Mouse (Mus musculus) spleen, postnatal 10 days (tissue): ENCODE results near the gene Pex5.

Source experiments
- DNase-seq, 2 experiments: peaks; one replicate each; pipeline ENCODE4 v3.0.0; 2021 to 2022; ENCODE audit warnings: low spot score in 2 of 2

The Pex5 gene

GRCm38 (mm10) chr6:124414927-124415325 lies at the start of gene Pex5:
TSS of gene Pex5 (minus strand) at chr6:124415067.
- DNase-seq = peak; percentile 91 to 96

GRCm38 (mm10) chr6:124463881-124464291 lies 49.0 kb upstream of the Pex5 start:
- DNase-seq = no peak

GRCm38 (mm10) chr6:124459388-124459787 lies 44.5 kb upstream of the Pex5 start:
- no peak for DNase-seq

GRCm38 (mm10) chr6:124458505-124458904 lies 43.6 kb upstream of the Pex5 start:
- DNase-seq = no peak

DNA sequence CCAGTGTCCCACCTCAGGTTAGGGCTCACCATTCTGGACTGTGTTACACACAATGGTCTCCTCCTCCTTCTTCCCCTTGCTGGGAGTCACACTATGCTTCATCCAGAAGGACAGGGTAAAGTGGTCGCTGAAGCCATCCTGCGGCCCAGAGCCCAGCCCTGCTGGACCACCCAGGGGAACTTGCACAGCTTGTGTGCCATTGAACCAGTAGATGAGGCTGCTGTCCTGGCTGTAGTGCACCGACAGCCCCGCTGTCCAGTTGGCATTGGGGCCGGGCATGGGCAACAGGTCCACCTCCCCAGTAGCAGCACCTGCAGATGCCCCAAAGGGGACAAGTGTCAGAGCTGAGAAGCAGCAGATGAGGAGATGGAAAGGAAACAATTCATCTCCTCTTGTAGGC lies 43.0 kb upstream of the Pex5 start:
- DNase-seq = no peak

GRCm38 (mm10) chr6:124456243-124456642 lies 41.4 kb upstream of the Pex5 start:
- DNase-seq = no peak

DNA sequence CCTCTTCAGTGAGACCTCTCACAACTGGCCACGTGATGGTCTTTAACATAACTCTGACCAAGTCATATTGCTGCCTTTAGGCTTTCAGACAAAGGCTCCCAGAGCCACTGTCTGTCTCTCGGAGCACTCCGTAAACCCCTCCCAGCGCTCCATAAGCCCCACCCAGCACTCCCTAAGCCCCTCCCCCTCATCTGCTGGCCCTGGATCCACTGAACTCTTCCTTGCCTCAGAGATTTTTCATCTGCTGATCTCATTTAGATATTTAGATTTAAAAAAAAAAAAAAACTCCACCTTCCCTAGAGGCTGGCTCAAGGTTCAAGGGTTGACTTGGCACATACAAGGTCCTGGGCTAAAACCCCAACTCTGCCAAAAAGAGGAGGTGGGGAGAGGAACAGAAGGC lies 38.9 kb upstream of the Pex5 start:
- no peak for DNase-seq

- no peak for DNase-seq
These were observed 37.1 kb upstream of the Pex5 start for GRCm38 (mm10) chr6:124451995-124452394.

- no peak for DNase-seq
These were observed 35.0 kb upstream of the Pex5 start for GRCm38 (mm10) chr6:124449668-124450383.

DNA sequence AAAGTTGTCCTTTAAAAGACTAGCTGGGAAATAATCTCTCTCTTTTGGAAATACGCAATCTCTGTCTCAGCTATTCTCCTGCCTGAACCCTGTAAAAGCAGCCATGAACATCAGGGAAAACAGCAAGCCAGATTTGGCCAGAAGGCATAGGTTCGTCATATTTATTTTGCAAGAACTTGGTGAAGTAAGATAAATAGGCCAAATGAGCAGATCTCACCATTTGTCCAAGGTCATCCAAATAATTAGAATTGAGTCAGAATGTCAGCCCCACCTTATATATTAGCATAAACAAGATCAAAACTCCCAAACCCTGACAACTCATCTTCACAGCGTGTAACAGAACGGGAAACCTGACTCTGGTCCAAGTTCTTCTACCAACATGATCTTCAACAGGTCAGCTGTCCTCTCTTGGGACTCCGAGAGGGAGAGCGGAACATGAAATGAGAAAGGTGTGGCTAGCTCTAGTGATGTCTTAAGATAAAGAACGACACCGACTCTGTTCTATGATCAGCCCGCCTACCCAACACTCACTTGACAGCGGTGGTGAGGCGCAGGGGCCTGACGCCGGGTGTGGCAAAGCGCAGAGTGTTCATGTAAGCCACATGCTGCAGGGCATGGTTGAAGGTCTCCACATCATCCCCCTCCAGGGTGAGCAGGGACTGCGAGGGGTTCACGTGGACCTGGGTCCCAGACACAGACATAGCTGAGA lies 34.2 kb upstream of the Pex5 start:
- DNase-seq = no peak

DNA sequence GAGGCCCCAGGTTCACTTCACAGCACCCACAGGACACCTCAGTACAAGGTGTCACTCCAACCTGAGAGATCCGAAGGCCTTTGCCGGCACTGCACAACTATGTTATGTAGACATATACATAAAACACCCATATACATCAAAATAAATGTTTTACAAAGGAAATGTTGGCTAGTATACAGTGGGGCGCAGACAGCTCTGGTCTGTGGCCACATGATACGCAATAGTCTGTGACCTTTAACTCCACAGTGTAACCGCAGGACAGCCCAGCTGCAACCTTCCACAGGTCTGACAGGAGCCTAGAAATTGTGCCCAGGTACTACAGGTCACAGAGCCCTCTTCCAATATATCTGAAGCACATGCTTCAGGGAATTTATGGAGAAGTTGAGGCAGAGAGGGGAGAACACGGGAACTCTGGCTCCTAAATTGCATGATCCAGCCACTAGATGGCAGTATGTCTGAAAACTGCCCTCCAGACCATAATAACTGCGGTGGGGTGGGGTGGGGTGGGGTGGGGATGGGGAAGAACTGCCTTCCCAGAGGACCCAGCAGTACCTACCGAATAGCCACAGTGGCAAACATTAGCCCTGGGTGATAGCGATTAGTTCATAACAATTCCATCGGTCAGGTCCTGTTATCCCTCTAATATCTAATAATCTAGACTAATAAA lies 33.5 kb upstream of the Pex5 start:
- DNase-seq = no peak

DNA sequence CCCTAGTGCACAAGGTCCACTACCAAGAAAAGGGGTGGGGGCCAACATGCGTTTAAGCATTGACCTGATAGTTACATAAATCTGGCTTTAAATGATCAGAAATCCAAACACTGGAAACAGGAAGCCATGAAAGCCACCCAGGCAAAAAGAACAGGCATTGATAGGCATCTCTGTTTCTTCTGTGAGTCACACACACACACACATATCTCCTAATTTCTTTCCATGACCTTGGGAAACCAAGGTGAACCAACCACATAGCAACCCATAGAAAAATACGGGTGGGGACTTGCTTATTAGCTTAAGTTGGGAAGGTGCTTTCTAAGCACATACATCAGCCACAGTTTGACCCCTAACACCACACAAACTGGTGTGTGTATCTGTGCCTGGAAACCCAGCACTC lies 32.5 kb upstream of the Pex5 start:
- no peak for DNase-seq

DNA sequence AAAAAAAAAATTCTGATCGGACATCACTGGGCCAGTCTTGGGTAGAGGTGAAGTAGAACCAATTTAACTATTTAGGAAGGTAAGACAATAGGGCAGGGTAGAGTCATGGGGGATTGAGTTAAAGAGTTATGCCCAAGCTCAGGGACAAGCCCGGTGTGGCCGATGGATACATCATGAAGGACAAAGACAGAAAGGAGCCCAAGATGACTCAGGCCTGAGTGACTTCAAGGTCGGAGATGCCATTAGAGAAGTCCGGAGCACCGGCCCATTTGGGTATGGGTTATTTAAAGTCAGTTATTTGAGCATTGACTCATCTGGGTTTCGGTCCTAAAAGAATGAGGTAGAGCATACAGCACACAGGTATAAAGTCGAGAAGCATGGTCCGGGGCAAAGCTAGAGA lies 31.6 kb upstream of the Pex5 start:
- DNase-seq = no peak

DNA sequence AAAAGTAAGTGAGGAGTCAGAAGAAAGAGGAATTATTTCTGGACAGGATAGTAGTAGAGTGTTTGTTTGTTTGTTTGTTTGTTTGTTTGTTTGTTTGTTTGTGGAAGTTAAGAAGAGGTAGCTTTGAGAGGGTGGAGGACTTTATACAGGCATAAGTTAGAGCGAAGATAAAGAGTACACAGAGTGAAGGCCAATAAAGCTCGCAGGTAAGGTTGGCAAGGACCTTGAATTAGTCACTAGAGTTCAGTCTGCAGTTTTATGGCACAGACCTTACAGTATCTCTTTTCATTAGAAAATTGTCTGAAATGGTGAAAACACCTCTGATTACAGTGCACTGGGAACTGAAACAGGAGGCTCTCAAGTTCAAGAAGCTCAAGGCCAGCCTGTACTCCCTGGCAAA lies 31.2 kb upstream of the Pex5 start:
- DNase-seq = no peak

GRCm38 (mm10) chr6:124443338-124443737 lies 28.5 kb upstream of the Pex5 start:
- DNase-seq = no peak

GRCm38 (mm10) chr6:124436245-124436644 lies 21.4 kb upstream of the Pex5 start:
- DNase-seq = no peak

DNA sequence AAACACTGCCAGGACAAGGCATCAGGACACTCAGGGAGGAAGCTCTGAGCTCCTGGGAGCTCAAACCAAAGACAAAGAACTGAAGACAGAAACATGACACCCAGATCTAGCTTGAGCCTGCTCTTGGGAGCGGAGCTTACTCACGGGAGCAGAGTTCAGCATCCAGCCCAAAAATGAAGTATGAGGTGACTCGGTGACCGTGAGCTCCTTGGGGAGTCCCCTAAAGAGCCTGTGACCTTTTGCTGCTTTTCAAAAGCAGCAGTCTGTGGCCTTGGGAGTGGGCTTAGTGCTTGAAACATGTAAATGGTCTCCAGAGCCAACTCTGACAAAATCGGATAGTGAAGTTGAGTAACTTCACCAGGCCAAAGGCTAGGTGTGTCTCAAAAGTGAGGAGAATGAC lies 20.3 kb upstream of the Pex5 start:
- no peak for DNase-seq

DNA sequence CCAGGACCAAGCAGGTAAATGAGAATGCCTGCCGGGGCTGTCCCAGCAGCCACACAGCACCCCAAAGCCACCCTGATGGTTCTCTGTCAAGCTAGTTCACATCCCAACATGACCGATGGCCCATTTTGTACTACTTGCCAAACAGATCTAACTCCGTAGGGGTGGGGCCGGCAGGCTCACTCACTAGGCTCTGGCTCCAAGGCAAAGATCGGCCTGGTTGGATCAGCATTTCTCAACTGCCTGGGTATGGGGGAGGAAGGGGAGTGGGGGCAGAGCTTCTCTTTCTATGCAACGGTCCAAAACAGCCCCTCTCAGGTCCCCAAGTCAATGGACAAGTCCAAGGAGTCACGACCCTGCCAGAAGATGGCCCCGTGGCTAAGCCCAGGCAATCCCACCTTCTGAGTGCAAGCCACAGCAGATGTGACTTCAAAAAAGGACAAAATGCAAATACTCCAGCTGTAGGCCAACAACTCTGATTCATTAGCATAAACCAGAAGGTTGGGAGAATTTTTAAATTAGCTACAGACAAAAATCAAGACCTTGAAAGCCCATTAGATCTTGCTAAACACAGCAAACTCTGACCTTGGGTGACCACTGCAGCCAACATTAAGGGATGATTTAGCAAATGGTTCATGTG lies 18.9 kb upstream of the Pex5 start:
- DNase-seq = no peak

- DNase-seq = no peak
These were observed 16.1 kb upstream of the Pex5 start for GRCm38 (mm10) chr6:124430784-124431495.

GRCm38 (mm10) chr6:124430379-124430778 lies 15.5 kb upstream of the Pex5 start:
- DNase-seq = no peak

GRCm38 (mm10) chr6:124427791-124428576 lies 13.1 kb upstream of the Pex5 start:
- DNase-seq = no peak
